Mouse (Mus musculus) E14TG2a.4 (cell line): Measurements from ENCODE around the gene Slc6a18.

ENCODE experiments used
- CTCF ChIP-seq: conservative IDR thresholded peaks from 2 replicates; pipeline ENCODE4 v1.5.1; 2014; ENCODE audit warnings: low read length
- NANOG ChIP-seq: IDR thresholded peaks from 2 replicates; pipeline ENCODE4 v1.6.1; 2014; ENCODE audit warnings: borderline replicate concordance, low read length, mixed read lengths

GRCm38 (mm10) chr13:73637826-73638225 is 40.0 kb downstream of the Slc6a18 start:
- TF ChIP-seq CTCF (no peak), NANOG (no peak)
